Mouse (Mus musculus) midbrain, embryonic 15.5 days (tissue): ENCODE data around the gene Fgd2. TPM values are rescaled to one million over a fixed set of nuclear protein-coding genes. Genes with fewer than 3 reads are reported as not detected.
"Not testable (repeated sequence)": the region's sequence is repeated elsewhere in the genome, so short reads cannot be mapped to it uniquely, and the experiment has no call there.

Source experiments
- ATAC-seq: fragments of 200-750 bp; cut with Nextera tagmentation; replicated peaks from 2 replicates; pipeline ENCODE4 v1.8.0; 2017; ENCODE audit warnings: moderate TSS enrichment
- H3K27ac ChIP-seq: fragments of 300-500 bp; sonication (generic); 2 replicates; pipeline ENCODE4 v1.5.1; 2015; ENCODE audit warnings: mild to moderate bottlenecking, inconsistent platforms
- H3K27me3 ChIP-seq: fragments of 300-500 bp; sonication (generic); replicated peaks from 2 replicates; pipeline ENCODE4 v1.6.1; 2015; ENCODE audit warnings: inconsistent platforms
- H3K36me3 ChIP-seq: fragments of 300-500 bp; sonication (generic); replicated peaks from 2 replicates; pipeline ENCODE4 v1.6.1; 2015; ENCODE audit warnings: inconsistent platforms
- H3K4me1 ChIP-seq: fragments of 300-500 bp; sonication (generic); 2 replicates; pipeline ENCODE4 v1.6.1; 2015; ENCODE audit warnings: inconsistent platforms
- H3K4me2 ChIP-seq: fragments of 300-500 bp; sonication (generic); 2 replicates; pipeline ENCODE4 v1.6.1; 2015; ENCODE audit warnings: inconsistent platforms, mild to moderate bottlenecking, moderate library complexity
- H3K4me3 ChIP-seq: fragments of 300-500 bp; sonication (generic); 2 replicates; pipeline ENCODE4 v1.5.1; 2015; ENCODE audit warnings: mild to moderate bottlenecking, inconsistent platforms
- H3K9ac ChIP-seq: fragments of 300-500 bp; sonication (generic); 2 replicates; pipeline ENCODE4 v1.6.1; 2015; ENCODE audit warnings: mild to moderate bottlenecking, inconsistent platforms
- H3K9me3 ChIP-seq: fragments of 300-500 bp; sonication (generic); 2 replicates; pipeline ENCODE4 v1.6.1; 2016; ENCODE audit warnings: inconsistent platforms
- WGBS: fragments of 180-500 bp; shearing (Covaris S2); methylation state at CpG from one replicate; pipeline ENCODE4 v1.1.7; 2015; ENCODE audit warnings: mixed read lengths; 5-methylcytosine and 5-hydroxymethylcytosine counted together
- polyA plus RNA-seq: library from polyadenylated mRNA; unstranded; fragments of >200 nt; fragmentation: Nextera tagmentation; extraction: Ambion mirVana; gene quantifications from 2 replicates; pipeline ENCODE4 v1.2.1, GENCODE M21; 2015

The Fgd2 gene
- 7.0 and 7.5 TPM in 2 replicates for polyA plus RNA-seq

GRCm38 (mm10) chr17:29360761-29361221 lies at the start of gene Fgd2:
Gene Fgd2 (plus strand): TSS chr17:29360914.
- H3K9ac ChIP-seq: no peak within 1 kb of the TSS
- H3K4me2 ChIP-seq: no peak within 1 kb of the TSS
- H3K9me3 ChIP-seq: no peaks in the 10 kb centered on the region
- WGBS: 29% methylated on average over 5 of the region's 5 CpGs
- no peak for ATAC-seq
- peaks cover 25% of the 10 kb centered on the region for H3K4me1 ChIP-seq
- H3K4me3 ChIP-seq: no peak within 1 kb of the TSS
- no peak within 1 kb of the TSS for H3K27ac ChIP-seq
- no peaks in the 10 kb centered on the region for H3K27me3 ChIP-seq
- no peaks in the 10 kb centered on the region for H3K36me3 ChIP-seq

- WGBS: 89% methylated on average over 8 of the region's 8 CpGs
- H3K4me3 ChIP-seq: no peak overlapping the region
Observed at GRCm38 (mm10) chr17:29311602-29312001, 49.1 kb upstream of the Fgd2 start.

GRCm38 (mm10) chr17:29312082-29312481 lies 48.6 kb upstream of the Fgd2 start:
- H3K9ac ChIP-seq: no peak overlapping the region
- no peaks in the 10 kb centered on the region for H3K4me1 ChIP-seq
- no peak overlapping the region for H3K4me2 ChIP-seq
- H3K9me3 ChIP-seq: no peaks in the 10 kb centered on the region
- 82% methylated on average over 2 of the region's 2 CpGs for WGBS
- H3K36me3 ChIP-seq: no peaks in the 10 kb centered on the region
- H3K4me3 ChIP-seq: no peak overlapping the region
- no peak for ATAC-seq
- no peak overlapping the region for H3K27ac ChIP-seq
- H3K27me3 ChIP-seq: no peaks in the 10 kb centered on the region

More at GRCm38 (mm10) chr17:29311602-29312001, 49.1 kb upstream of the Fgd2 start:
- Histone ChIP-seq H3K4me2 (no peak overlapping the region), H3K27ac (no peak overlapping the region), H3K27me3 (no peaks in the 10 kb centered on the region), H3K9ac (no peak overlapping the region), H3K4me1 (no peaks in the 10 kb centered on the region), H3K9me3 (no peaks in the 10 kb centered on the region), H3K36me3 (no peaks in the 10 kb centered on the region)
- ATAC-seq: no peak

GRCm38 (mm10) chr17:29313300-29313699 lies 47.4 kb upstream of the Fgd2 start:
- Histone ChIP-seq H3K4me3 (no peak overlapping the region), H3K27ac (no peak overlapping the region), H3K9me3 (no peaks in the 10 kb centered on the region), H3K27me3 (no peaks in the 10 kb centered on the region), H3K36me3 (no peaks in the 10 kb centered on the region), H3K9ac (no peak overlapping the region), H3K4me2 (no peak overlapping the region), H3K4me1 (no peaks in the 10 kb centered on the region)
- ATAC-seq: no peak

GRCm38 (mm10) chr17:29315672-29316465 lies 44.8 kb upstream of the Fgd2 start:
- H3K27me3 ChIP-seq: peaks cover 6% of the 10 kb centered on the region; the same call in 1 of the 2 replicates
- no peak overlapping the region for H3K4me3 ChIP-seq
- H3K9me3 ChIP-seq: no peaks in the 10 kb centered on the region
- H3K36me3 ChIP-seq: no peaks in the 10 kb centered on the region
- H3K4me2 ChIP-seq: no peak overlapping the region
- no peaks in the 10 kb centered on the region; the same call in 1 of the 2 replicates for H3K4me1 ChIP-seq
- H3K27ac ChIP-seq: no peak overlapping the region
- H3K9ac ChIP-seq: no peak overlapping the region
- no peak for ATAC-seq
- 47% methylated on average over 9 of the region's 9 CpGs for WGBS

- Histone ChIP-seq H3K4me3 (no peak overlapping the region), H3K27me3 (peaks cover 12% of the 10 kb centered on the region), H3K27ac (no peak overlapping the region), H3K9ac (no peak overlapping the region), H3K4me1 (peaks cover 2% of the 10 kb centered on the region; the same call in 1 of the 2 replicates), H3K36me3 (no peaks in the 10 kb centered on the region), H3K9me3 (no peaks in the 10 kb centered on the region), H3K4me2 (no peak overlapping the region)
- WGBS: 48% methylated on average over 3 of the region's 3 CpGs
- ATAC-seq: no peak
Observed at GRCm38 (mm10) chr17:29316891-29317290, 43.8 kb upstream of the Fgd2 start.

GRCm38 (mm10) chr17:29317380-29317779 lies 43.3 kb upstream of the Fgd2 start, which contains the start of gene Pi16:
Gene Pi16 (plus strand): TSS chr17:29317680.
- not testable (repeated sequence) for H3K4me2 ChIP-seq, ATAC-seq, H3K27ac ChIP-seq, H3K4me1 ChIP-seq, H3K36me3 ChIP-seq, H3K9me3 ChIP-seq, H3K9ac ChIP-seq, H3K4me3 ChIP-seq
- 98% methylated on average over 2 of the region's 3 CpGs for WGBS
- peaks cover 17% of the 10 kb centered on the region for H3K27me3 ChIP-seq

- no peaks in the 10 kb centered on the region for H3K9me3 ChIP-seq
- WGBS: 49% methylated on average over 6 of the region's 6 CpGs
- H3K27me3 ChIP-seq: peaks cover 21% of the 10 kb centered on the region
- H3K36me3 ChIP-seq: no peaks in the 10 kb centered on the region
- no peak overlapping the region for H3K4me3 ChIP-seq
- peaks cover 6% of the 10 kb centered on the region; the same call in 1 of the 2 replicates for H3K4me1 ChIP-seq
- H3K27ac ChIP-seq: no peak overlapping the region
- H3K4me2 ChIP-seq: no peak overlapping the region
- H3K9ac ChIP-seq: no peak overlapping the region
- ATAC-seq: no peak
Observed at GRCm38 (mm10) chr17:29318731-29319250, 41.9 kb upstream of the Fgd2 start.

- ATAC-seq: no peak
- peaks cover 6% of the 10 kb centered on the region; the same call in 1 of the 2 replicates for H3K4me1 ChIP-seq
- no peaks in the 10 kb centered on the region for H3K36me3 ChIP-seq
- no peaks in the 10 kb centered on the region for H3K9me3 ChIP-seq
- 90% methylated on average over 7 of the region's 7 CpGs for WGBS
- H3K27me3 ChIP-seq: peaks cover 21% of the 10 kb centered on the region
- no peak overlapping the region for H3K27ac ChIP-seq
- no peak overlapping the region for H3K4me3 ChIP-seq
- no peak overlapping the region for H3K4me2 ChIP-seq
- no peak overlapping the region for H3K9ac ChIP-seq
Observed at GRCm38 (mm10) chr17:29319476-29319875, 41.2 kb upstream of the Fgd2 start.

GRCm38 (mm10) chr17:29319881-29320639 lies 40.7 kb upstream of the Fgd2 start:
- Histone ChIP-seq H3K4me3 (no peak overlapping the region), H3K9me3 (no peaks in the 10 kb centered on the region), H3K36me3 (no peaks in the 10 kb centered on the region), H3K27ac (no peak overlapping the region), H3K4me2 (no peak overlapping the region), H3K9ac (no peak overlapping the region), H3K4me1 (peaks cover 6% of the 10 kb centered on the region; the same call in 1 of the 2 replicates), H3K27me3 (peaks cover 21% of the 10 kb centered on the region)
- ATAC-seq: no peak
- WGBS: 67% methylated on average over 8 of the region's 8 CpGs

- no peak for ATAC-seq
- Histone ChIP-seq H3K36me3 (no peaks in the 10 kb centered on the region), H3K4me2 (0 out of 2 replicates have a peak overlapping the region, but pooled peaks have one; percentile 3), H3K9me3 (no peaks in the 10 kb centered on the region), H3K27me3 (peaks cover 21% of the 10 kb centered on the region), H3K4me3 (no peak overlapping the region), H3K27ac (no peak overlapping the region), H3K9ac (no peak overlapping the region), H3K4me1 (peaks cover 21% of the 10 kb centered on the region)
- WGBS: 21% methylated on average over 41 of the region's 41 CpGs
Observed at GRCm38 (mm10) chr17:29321765-29322602, 38.7 kb upstream of the Fgd2 start.
